Mouse (Mus musculus): ENCODE data around the gene Gm20388. TPM values are rescaled to one million over a fixed set of nuclear protein-coding genes. Genes with fewer than 3 reads are reported as not detected.
A peak's percentile ranks its signal among the peaks of the same experiment; 100 is the strongest.

Gene Gm20388
- total RNA-seq, 1 experiment, result 27.0 TPM

DNA sequence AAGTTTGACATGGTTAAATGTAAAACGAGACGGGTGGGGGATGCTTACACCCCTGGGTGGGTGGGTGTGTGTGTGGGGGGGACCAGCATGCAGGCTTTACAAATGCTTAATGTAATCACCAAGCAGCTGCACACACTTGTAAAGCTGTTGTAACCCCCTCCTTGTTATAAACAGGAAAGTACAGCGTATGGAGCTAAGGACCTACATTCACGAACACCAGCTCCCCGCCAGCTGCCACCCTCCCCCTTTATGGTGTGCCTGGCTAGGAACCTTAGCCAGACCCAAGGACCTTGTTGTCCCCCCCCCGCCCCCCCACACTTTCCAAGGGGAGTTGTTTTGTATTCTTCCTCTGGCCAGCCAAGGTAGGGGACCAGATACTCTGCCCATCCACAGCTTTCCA, 1216.1 kb downstream of the Gm20388 start:
- in situ Hi-C loops (cut with MboI; ENCODE audit: low sequenced_read_pairs in 2 of 2, unreplicated experiment in 2 of 2), result loop anchor here in 1 of 2 experiments (5.0 kb wide), 1 partner anchor 196 kb away; no protein-coding TSS in a partner anchor
- no peak for DNase-seq (ENCODE audit: low read depth, low spot score)
- H3K4me1 ChIP-seq (ENCODE audit: control insufficient read depth in 2 of 2, insufficient read depth in 2 of 2, low read length in 2 of 2, poor library complexity in 1 of 2), result peaks cover 0 to 7% of the 10 kb centered on the region in 2 experiments; a peak in 1 of 4 replicates
- no peak overlapping the region for H3K4me3 ChIP-seq (ENCODE audit: insufficient read depth in 1 of 2, low read depth in 1 of 2, low read length in 2 of 2, poor library complexity in 1 of 2, severe bottlenecking in 1 of 2)
- H3K27ac ChIP-seq (ENCODE audit: insufficient read depth, low read depth, low read length, poor library complexity, severe bottlenecking), result no peak overlapping the region
- no peaks in the 10 kb centered on the region for H3K36me3 ChIP-seq (ENCODE audit: control insufficient read depth, insufficient read depth, low read length, poor library complexity, severe bottlenecking)
- no peaks in the 10 kb centered on the region for H3K9me3 ChIP-seq (ENCODE audit: control insufficient read depth, insufficient read depth, low read depth, low read length)
- TF ChIP-seq MAFK (IDR thresholded peaks at IDR 0.05; ENCODE audit: insufficient read depth, low read depth, low read length) (no peak), HCFC1 (IDR thresholded peaks at IDR 0.05; ENCODE audit: borderline replicate concordance, insufficient read depth, low read length) (no peak), CHD2 (IDR thresholded peaks at IDR 0.05; ENCODE audit: low read depth, low read length) (no peak), ZC3H11A (IDR thresholded peaks at IDR 0.05; ENCODE audit: borderline replicate concordance, low read depth, low read length) (no peak), ZNF384 (IDR thresholded peaks at IDR 0.05; ENCODE audit: low read depth, low read length) (no peak)
- no peak overlapping the region for H3K9ac ChIP-seq (ENCODE audit: insufficient read depth, low read depth, low read length, poor library complexity, severe bottlenecking)

DNA sequence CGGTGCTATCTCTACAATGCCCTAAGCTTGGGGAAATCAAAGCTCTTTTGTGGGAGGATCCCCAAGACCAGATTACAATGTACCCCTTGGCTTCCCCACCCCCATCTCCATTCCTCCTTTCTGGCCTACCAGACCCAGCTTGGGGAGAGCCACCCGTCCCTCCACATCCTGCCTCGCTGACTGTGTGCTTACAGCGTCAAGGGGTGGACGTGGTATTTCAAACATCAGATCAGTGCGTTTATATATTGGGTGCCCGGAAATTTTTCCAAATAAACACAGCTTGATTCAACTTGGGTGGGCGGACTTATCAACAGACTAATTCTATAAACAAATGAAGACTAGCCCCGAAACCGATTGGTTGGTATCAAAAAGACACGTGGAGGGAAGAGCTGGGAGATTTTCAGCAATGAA, 1216.7 kb downstream of the Gm20388 start:
- no peak for TF ChIP-seq ZC3H11A (IDR thresholded peaks at IDR 0.05; ENCODE audit: borderline replicate concordance, low read depth, low read length)
- H3K4me3 ChIP-seq (ENCODE audit: insufficient read depth in 1 of 2, low read depth in 1 of 2, low read length in 2 of 2, poor library complexity in 1 of 2, severe bottlenecking in 1 of 2), result no peak overlapping the region
- no peaks in the 10 kb centered on the region for H3K9me3 ChIP-seq (ENCODE audit: control insufficient read depth, insufficient read depth, low read depth, low read length)
- peaks cover 0 to 7% of the 10 kb centered on the region in 2 experiments; a peak in 1 of 4 replicates for H3K4me1 ChIP-seq (ENCODE audit: control insufficient read depth in 2 of 2, insufficient read depth in 2 of 2, low read length in 2 of 2, poor library complexity in 1 of 2)
- H3K27ac ChIP-seq (ENCODE audit: insufficient read depth, low read depth, low read length, poor library complexity, severe bottlenecking), result no peak overlapping the region
- no peaks in the 10 kb centered on the region for H3K36me3 ChIP-seq (ENCODE audit: control insufficient read depth, insufficient read depth, low read length, poor library complexity, severe bottlenecking)
- no peak overlapping the region for H3K9ac ChIP-seq (ENCODE audit: insufficient read depth, low read depth, low read length, poor library complexity, severe bottlenecking)
- no peak for DNase-seq (ENCODE audit: low read depth, low spot score)
- in situ Hi-C loops (cut with MboI; ENCODE audit: low sequenced_read_pairs in 2 of 2, unreplicated experiment in 2 of 2), result loop anchor here in 1 of 2 experiments (5.0 kb wide), 1 partner anchor 195 kb away; no protein-coding TSS in a partner anchor

DNA sequence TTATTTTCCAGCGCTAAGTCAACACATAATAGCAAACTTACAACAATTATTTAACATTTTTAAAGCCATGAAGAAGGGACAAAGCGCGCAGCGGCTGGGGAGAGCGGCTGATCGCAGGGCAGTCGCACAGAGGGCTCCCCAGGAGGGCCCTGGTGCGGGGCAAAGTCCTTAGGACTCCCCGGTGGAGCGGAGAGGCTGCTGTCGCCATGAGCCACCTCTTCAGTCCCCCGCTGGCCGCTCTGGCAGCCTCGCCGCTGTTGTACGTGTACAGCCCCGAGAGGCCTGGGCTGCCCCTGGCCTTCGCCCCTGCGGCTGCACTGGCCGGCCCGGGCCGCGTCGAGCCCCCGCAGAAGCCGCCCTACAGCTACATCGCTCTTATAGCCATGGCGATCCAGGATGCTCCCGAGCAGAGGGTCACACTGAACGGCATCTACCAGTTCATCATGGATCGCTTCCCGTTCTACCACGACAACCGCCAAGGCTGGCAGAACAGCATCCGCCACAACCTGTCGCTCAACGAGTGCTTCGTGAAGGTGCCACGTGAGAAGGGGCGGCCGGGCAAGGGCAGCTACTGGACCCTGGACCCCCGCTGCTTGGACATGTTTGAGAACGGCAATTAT, 1217.2 kb downstream of the Gm20388 start, which contains the start of gene Foxl1:
TSS of gene Foxl1 (plus strand) at position 185 of the 620 bp plus-strand sequence.
- H3K36me3 ChIP-seq (ENCODE audit: control insufficient read depth, insufficient read depth, low read length, poor library complexity, severe bottlenecking), result no peaks in the 10 kb centered on the region
- in situ Hi-C loops (cut with MboI; ENCODE audit: low sequenced_read_pairs in 2 of 2, unreplicated experiment in 2 of 2), result loop anchor here in 1 of 2 experiments (5.0 kb wide), 1 partner anchor 194 kb away; no protein-coding TSS in a partner anchor
- no peaks in the 10 kb centered on the region for H3K9me3 ChIP-seq (ENCODE audit: control insufficient read depth, insufficient read depth, low read depth, low read length)
- no peak for DNase-seq (ENCODE audit: low read depth, low spot score)
- no peak within 1 kb of the TSS for H3K9ac ChIP-seq (ENCODE audit: insufficient read depth, low read depth, low read length, poor library complexity, severe bottlenecking)
- no peak within 1 kb of the TSS for H3K27ac ChIP-seq (ENCODE audit: insufficient read depth, low read depth, low read length, poor library complexity, severe bottlenecking)
- H3K4me1 ChIP-seq (ENCODE audit: control insufficient read depth in 2 of 2, insufficient read depth in 2 of 2, low read length in 2 of 2, poor library complexity in 1 of 2), result peaks cover 0 to 7% of the 10 kb centered on the region in 2 experiments; a peak in 1 of 4 replicates
- TF ChIP-seq MAFK (IDR thresholded peaks at IDR 0.05; ENCODE audit: insufficient read depth, low read depth, low read length) (no peak), HCFC1 (IDR thresholded peaks at IDR 0.05; ENCODE audit: borderline replicate concordance, insufficient read depth, low read length) (no peak), CHD2 (IDR thresholded peaks at IDR 0.05; ENCODE audit: low read depth, low read length) (no peak), ZNF384 (IDR thresholded peaks at IDR 0.05; ENCODE audit: low read depth, low read length) (no peak), ZC3H11A (IDR thresholded peaks at IDR 0.05; ENCODE audit: borderline replicate concordance, low read depth, low read length) (no peak)
- peak within 1 kb of the TSS in 1 of 2 experiments; percentile 37; a peak in 1 of 4 replicates for H3K4me3 ChIP-seq (ENCODE audit: insufficient read depth in 1 of 2, low read depth in 1 of 2, low read length in 2 of 2, poor library complexity in 1 of 2, severe bottlenecking in 1 of 2)

DNA sequence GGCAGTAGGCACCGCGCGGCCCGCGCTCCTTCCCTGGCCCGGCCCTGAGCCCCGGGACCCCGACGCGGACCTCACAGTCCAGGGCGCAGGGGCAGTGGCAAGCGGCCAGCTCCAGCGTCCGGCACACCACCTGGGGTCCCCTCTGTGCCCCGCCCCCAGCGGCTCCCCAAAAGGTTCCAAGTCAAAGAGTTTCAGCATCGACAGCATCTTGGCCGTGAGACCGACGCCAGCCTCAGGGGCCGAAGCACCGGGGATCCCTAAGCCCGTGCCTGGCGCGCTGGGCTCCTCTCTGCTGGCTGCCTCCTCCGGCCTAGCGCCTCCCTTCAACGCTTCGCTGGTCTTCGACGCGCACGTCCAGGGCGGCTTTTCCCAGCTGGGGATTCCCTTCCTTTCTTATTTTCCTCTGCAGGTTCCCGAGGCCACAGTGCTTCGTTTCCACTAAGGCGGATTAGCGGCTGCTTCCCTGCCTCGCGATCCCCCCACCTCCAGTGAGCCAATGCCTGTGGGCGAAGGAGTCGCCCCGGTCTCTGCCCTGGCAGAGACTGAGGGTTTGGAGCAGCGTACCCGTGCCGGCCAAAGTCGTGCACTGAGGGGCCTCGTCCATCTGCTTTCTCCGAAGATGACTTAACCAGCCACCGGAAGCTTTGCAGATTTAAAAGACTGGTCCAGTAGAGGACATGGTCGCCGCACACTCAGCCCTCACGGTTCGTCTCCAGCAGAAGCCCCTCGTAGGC, 1218.1 kb downstream of the Gm20388 start:
- in situ Hi-C loops (cut with MboI; ENCODE audit: low sequenced_read_pairs in 2 of 2, unreplicated experiment in 2 of 2), result loop anchor here in 1 of 2 experiments (5.0 kb wide), 1 partner anchor 194 kb away; no protein-coding TSS in a partner anchor
- TF ChIP-seq ZNF384 (IDR thresholded peaks at IDR 0.05; ENCODE audit: low read depth, low read length) (no peak), HCFC1 (IDR thresholded peaks at IDR 0.05; ENCODE audit: borderline replicate concordance, insufficient read depth, low read length) (no peak), ZC3H11A (IDR thresholded peaks at IDR 0.05; ENCODE audit: borderline replicate concordance, low read depth, low read length) (no peak), CHD2 (IDR thresholded peaks at IDR 0.05; ENCODE audit: low read depth, low read length) (no peak), MAFK (IDR thresholded peaks at IDR 0.05; ENCODE audit: insufficient read depth, low read depth, low read length) (no peak)
- no peaks in the 10 kb centered on the region for H3K9me3 ChIP-seq (ENCODE audit: control insufficient read depth, insufficient read depth, low read depth, low read length)
- peak overlapping the region in 1 of 2 experiments; percentile 37; a peak in 1 of 4 replicates for H3K4me3 ChIP-seq (ENCODE audit: insufficient read depth in 1 of 2, low read depth in 1 of 2, low read length in 2 of 2, poor library complexity in 1 of 2, severe bottlenecking in 1 of 2)
- no peaks in the 10 kb centered on the region for H3K36me3 ChIP-seq (ENCODE audit: control insufficient read depth, insufficient read depth, low read length, poor library complexity, severe bottlenecking)
- H3K4me1 ChIP-seq (ENCODE audit: control insufficient read depth in 2 of 2, insufficient read depth in 2 of 2, low read length in 2 of 2, poor library complexity in 1 of 2), result peaks cover 0 to 7% of the 10 kb centered on the region in 2 experiments; a peak in 1 of 4 replicates
- no peak overlapping the region for H3K9ac ChIP-seq (ENCODE audit: insufficient read depth, low read depth, low read length, poor library complexity, severe bottlenecking)
- DNase-seq (ENCODE audit: low read depth, low spot score), result no peak
- H3K27ac ChIP-seq (ENCODE audit: insufficient read depth, low read depth, low read length, poor library complexity, severe bottlenecking), result no peak overlapping the region
